Mouse (Mus musculus): ENCODE data around the gene Fam243.
A peak's percentile ranks its signal among the peaks of the same experiment; 100 is the strongest.

Gene Fam243

GRCm38 (mm10) chr16:92319353-92320109, 1.7 kb downstream of the Fam243 start:
- DNase-seq = no peak

GRCm38 (mm10) chr16:92316049-92316738, 5.0 kb downstream of the Fam243 start:
- DNase-seq = no peak

DNA sequence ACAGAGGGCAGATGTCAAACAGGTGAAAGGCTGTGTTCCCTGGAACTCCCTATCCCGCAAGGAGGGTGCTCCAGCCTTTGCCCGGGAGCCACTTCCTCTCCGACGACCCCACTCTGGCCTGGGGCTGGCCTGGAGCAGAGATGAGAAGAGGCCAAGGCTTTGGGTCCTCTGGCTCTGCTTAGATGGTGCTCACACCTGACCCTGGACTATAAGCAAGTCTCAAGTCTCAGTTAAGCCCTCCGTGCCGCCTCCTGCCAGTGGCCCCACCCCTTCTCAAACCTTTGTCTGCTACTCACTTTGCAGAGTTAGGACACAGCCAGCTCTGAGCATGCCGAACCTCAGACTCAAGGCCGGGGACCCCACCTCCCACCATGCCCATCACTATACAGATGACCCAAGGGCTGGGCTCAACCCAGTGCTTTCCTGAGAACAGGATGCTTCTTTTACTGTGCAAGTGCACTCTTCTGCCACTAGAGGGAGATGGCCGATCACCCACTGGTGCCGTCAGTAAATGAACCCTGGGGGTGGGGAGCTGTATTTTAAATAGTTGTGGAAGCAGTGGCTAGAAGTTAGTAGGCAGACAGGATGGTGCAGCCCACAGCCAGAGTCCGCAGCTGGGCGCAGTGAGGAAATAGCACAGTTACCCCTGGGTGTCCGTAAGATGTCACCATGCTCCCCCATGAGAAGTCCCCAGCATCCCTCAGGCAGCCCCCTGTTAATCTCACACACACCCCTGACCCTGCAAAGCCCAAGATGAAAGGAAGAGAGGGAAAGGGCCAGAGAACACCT, 7.1 kb downstream of the Fam243 start:
- peak; percentile 46 for DNase-seq

DNA sequence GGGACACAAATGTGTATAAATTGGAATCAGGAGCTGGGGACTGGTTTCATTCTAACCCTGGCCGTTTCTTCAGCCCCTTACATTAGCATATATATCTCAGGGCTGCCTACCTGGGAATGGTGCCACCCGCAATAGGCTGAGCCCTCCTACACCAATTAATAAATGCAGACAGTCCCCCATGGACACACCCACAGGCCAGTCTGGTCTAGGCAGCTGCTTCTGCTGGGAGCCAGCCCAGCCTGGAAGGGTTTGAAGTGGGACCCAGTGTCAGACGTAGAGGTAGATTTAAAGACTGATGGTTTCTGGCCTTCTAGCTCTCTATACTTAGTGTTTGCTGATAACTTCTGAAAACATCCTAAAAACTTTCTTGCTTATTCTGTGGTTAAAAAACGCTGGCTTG, 12.1 kb downstream of the Fam243 start:
- DNase-seq = no peak

- DNase-seq = no peak
These were observed 13.3 kb downstream of the Fam243 start for GRCm38 (mm10) chr16:92307947-92308346.

DNA sequence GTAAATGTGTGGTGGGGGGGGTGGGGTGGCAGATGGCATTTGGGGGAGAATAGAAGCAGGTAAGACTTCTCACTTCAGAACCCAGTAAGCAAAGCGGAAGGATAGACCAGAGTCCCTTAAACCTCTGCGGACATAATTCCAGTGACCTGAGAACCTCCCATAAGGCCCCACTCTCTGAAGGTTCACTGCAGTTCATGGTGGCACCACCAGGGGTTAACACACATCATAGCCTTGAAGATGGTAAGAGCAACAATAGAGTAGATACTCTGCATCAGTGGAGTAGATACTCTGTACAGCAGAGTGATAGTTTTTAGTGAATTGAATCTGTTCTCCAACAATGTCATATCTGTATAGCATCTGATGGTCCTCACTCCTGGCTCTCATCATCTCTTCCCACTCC, 15.7 kb downstream of the Fam243 start:
- DNase-seq = no peak

DNA sequence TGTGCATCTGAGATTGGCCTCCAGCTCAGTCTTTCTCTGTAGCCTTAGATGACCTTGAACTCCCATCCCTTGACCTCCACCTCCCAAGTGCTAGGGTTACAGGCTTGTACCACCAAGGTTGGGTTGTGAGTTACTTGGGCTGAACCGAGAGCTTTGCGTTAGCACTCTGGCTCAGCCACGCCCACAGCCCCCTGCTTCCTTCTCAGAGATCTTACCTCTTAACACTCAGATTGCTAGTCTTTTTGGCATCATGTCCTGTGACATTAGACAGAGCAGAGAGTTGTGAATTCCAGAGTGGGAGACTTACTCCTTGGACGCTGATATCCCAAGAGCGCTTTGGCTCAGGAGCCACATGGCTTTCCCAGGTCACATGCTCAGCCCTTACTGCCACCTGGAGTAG, 18.7 kb downstream of the Fam243 start:
- DNase-seq = no peak

- DNase-seq = no peak
These were observed 19.3 kb downstream of the Fam243 start for GRCm38 (mm10) chr16:92301989-92302388.

GRCm38 (mm10) chr16:92301412-92301806, 19.8 kb downstream of the Fam243 start:
- DNase-seq = peak; percentile 51

DNA sequence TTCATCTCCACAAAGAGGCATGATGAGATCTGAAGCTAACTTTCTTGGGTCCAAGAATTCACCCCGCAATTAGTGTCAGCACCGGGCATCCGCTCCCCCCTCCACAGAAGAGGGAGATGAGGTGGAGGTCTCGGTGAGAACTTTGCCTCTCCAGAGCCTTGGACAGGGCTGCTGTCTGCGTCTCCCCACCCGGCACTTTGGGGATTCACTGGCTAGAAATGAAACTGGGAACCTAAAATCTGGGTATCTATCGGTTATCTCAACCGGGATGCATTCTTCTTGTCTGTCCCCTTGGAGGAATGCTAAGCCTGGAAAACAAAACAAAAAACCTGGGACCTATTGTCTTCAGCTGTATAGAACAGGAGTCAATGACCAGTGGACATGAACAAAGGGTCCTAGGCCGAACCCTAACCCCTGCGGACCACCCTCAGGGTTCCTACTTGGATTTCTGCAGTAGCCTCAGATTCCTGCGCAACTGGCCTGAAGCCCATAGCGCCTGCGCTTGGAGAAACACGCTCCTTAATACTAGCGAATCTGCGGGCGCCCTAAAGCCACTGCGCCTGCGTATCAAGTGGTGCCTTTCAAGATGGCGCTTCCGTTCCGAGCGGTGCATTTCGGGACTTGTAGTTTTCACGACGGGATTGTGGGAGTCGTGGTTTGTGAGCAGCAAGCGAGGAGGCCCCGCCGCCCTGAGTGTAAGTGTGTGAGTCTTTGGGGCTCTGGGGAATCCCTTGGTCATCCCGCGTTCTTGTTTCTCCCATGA, 20.4 kb downstream of the Fam243 start, which contains the start of gene Smim11:
Smim11 (plus strand) TSS at position 638 of the 763 bp plus-strand sequence.
- peak; percentile 94 for DNase-seq

DNA sequence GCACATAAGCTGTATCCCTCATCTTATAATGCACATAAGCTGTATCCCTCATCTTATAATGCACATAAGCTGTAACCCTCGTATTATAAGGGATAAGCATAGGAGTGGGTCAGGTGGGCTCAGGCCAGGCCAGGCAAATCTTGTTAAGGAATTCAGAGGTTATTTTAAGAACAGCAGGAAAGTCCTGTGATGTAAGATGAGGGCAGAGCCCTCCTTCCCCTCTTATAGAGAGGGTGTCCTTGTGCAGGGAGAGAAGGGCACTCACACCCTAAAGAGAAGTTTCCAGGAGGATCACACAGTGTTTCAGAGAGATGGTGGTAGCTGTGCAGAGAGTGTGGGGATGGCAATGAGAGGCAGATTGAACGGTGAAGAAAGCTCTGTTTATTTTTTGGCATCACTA, 25.9 kb downstream of the Fam243 start:
- DNase-seq = no peak

- no peak for DNase-seq
These were observed 26.8 kb downstream of the Fam243 start for GRCm38 (mm10) chr16:92294267-92294970.

- DNase-seq = no peak
These were observed 29.1 kb downstream of the Fam243 start, which contains the start of gene Kcne2 for GRCm38 (mm10) chr16:92292101-92292500. Kcne2 (plus strand) TSS chr16:92292389.

GRCm38 (mm10) chr16:92290045-92290444, 31.2 kb downstream of the Fam243 start:
- no peak for DNase-seq

GRCm38 (mm10) chr16:92288778-92289177, 32.5 kb downstream of the Fam243 start:
- no peak for DNase-seq

GRCm38 (mm10) chr16:92286609-92287008, 34.6 kb downstream of the Fam243 start:
- peak; percentile 90 for DNase-seq

DNA sequence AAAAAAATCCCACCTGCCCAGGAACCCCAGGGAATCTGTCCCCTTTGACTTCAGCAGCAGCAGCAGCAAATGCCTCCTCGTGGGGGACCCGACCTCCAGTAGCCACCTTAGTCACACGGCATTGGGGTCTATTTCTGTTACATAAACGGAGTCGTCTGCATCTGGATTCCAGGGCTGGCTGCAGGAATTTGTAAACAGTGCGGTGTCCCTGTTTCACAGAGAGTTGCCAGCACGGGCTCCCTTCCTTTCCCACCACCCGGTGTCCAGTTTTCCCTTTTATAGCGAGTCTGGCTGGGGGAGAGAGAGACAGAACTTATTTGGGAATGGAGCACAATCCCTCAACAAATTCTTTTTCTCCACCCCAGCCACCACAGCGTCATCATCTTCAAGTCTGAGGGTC, 36.2 kb downstream of the Fam243 start:
- no peak for DNase-seq

DNA sequence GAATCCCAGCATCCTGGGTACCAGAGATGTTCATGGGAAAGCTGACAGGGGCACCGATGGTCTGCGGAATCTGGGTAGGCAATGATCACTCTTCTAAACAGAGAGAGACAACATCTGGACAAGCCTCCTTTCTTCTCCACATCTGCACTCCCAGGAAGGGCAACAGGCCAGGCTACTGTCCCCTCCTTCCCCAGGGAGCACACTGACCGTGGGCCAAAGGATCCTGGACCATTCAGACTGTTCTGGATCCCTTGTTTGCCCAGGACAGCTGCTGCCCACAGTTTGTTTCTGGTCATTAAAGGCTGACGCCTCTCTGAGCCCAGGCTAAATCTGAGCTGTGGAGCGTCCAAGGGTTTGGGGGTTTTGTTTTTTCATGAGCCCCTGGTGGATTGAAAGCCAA, 38.6 kb downstream of the Fam243 start:
- DNase-seq = no peak

- DNase-seq = no peak
These were observed 45.7 kb downstream of the Fam243 start for GRCm38 (mm10) chr16:92275526-92275925.

- no peak for DNase-seq
These were observed 46.7 kb downstream of the Fam243 start for GRCm38 (mm10) chr16:92274516-92274915.
